Mouse (Mus musculus) T-cell, adult 2 months (primary cell): ENCODE data around the gene Gm20683.
"Not testable (repeated sequence)": the region's sequence is repeated elsewhere in the genome, so short reads cannot be mapped to it uniquely, and the experiment has no call there.

Source experiments
- DNase-seq: peaks from one replicate; pipeline ENCODE4 v3.0.0; 2022; ENCODE audit warnings: low spot score

Gm20683 gene

GRCm38 (mm10) chr17:25827546-25828222, 13.9 kb downstream of the Gm20683 start:
- DNase-seq = no peak

DNA sequence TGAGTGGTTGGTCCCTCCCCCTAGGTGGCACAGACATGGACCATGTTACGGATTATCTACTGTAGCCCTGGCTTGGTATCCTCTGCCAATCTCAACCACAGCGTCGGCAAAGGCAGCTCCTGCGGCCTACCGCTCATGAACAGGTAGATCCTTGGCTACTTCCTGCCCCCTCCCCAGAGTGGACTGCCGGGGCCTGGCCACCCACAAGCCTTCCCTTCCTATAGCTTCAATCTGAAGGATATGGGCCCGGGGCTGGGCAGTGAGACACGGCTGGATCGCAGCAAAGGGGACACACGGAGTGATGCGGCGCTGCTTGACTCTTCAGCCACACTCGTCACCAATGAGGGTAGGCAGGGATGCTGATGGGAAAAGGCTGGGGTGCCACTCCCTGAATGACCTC, 14.6 kb downstream of the Gm20683 start:
- DNase-seq = no peak

DNA sequence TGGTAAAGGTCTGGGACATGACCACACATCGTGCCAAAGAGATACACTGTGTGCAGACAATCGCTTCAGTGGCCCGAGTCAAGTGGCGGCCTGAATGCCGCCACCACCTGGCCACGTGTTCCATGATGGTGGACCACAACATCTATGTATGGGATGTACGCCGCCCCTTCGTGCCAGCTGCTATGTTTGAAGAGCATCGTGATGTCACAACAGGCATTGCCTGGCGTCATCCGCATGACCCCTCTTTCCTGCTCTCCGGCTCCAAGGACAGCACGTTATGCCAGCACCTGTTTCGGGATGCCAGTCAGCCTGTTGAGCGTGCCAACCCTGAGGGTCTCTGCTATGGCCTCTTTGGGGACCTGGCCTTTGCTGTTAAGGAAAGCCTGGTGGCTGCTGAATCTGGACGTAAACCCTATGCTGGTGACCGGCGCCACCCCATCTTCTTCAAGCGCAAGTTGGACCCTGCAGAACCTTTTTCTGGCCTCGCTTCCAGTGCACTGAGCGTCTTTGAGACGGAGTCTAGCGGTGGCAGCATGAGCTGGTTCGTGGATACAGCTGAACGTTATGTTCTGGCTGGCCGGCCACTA, 15.5 kb downstream of the Gm20683 start:
- DNase-seq = no peak

DNA sequence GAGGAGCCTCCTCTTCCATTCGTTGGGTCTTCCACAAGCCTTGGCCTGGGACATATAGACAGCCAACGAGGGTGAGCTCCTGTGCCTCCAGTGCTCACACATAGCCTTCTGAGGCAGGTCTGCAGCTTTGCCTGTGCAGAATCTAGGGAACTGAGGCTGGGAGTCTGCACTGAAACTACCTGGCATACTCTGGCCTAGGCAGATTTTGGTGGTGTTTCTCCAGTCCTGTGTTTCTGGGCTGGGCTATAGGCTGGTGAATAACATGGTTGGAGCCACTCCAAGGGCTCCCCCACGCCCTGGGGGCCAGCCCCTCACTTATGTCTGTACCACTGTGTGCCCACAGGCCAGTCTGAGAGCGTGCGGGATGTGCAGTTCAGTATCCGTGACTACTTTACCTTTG, 16.3 kb downstream of the Gm20683 start:
- no peak for DNase-seq

DNA sequence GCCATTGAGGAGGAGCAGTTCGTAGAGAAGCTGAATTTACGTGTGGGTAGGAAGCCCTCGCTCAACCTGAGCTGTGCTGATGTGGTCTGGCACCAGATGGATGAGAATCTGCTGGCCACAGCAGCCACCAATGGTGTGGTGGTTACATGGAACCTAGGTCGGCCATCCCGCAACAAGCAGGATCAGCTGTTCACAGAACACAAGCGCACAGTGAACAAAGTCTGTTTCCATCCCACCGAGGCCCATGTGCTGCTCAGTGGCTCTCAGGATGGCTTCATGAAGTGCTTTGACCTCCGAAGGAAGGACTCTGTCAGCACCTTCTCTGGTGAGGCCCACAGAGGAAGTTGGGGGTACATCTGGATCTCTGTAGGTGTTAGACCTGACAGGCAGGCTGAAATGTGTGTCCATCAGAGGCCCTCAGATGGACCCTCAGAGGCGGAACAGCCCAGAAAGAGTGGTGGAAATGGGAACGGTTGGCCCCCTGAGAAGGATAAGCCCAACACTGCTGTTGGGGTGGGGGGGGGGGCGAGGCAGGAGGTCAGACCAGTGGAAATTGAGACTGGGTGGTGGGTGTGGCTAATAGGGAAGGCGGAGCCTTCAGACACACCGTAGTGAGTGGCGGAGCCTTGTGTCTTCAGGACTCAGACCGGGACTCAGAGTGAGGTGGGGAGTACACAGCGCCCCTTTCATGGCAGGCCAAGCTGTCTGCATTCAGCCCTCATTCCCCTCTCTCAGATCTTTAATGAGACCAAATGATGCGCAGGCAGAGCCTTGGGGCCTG, 17.0 kb downstream of the Gm20683 start:
- no peak for DNase-seq

GRCm38 (mm10) chr17:25823452-25823851, 18.1 kb downstream of the Gm20683 start, which contains the start of gene Wdr24:
Gene Wdr24 (plus strand): TSS chr17:25823627.
- peak; percentile 82 for DNase-seq

- DNase-seq = no peak
These were observed 22.4 kb downstream of the Gm20683 start for GRCm38 (mm10) chr17:25818851-25819780.

DNA sequence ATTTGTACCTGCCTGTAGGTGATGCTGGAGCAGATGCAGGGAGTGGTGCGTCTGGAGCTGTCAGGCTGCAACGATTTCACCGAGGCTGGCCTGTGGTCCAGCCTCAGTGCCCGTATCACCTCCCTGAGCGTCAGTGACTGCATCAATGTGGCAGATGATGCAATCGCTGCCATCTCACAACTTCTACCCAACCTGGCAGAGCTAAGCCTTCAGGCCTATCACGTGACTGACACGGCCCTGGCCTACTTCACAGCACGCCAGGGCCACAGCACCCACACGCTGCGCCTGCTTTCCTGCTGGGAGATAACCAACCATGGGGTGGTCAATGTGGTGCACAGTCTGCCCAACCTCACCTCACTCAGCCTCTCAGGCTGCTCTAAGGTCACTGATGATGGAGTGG, 23.9 kb downstream of the Gm20683 start:
- DNase-seq = no peak

DNA sequence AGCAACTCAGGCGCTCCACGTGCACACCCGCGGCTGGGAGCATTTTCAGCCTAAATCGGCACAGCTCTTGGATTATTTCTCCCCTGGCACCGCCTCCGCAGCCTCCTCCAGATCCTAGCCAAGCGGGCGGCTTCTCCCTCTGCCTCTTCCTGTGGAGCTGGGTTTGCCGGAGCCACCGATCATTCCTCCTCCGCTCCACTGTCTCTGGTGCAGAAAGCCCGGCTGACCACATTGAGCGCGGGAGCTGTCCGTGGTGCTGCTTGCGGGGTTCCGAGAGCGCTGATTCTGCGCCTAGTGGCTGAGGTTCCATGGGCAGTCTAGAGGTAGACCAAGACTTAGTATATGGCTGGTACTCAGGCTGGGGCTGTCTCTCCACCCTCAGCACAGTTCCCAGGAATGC, 28.1 kb downstream of the Gm20683 start:
- DNase-seq = peak; percentile 69

DNA sequence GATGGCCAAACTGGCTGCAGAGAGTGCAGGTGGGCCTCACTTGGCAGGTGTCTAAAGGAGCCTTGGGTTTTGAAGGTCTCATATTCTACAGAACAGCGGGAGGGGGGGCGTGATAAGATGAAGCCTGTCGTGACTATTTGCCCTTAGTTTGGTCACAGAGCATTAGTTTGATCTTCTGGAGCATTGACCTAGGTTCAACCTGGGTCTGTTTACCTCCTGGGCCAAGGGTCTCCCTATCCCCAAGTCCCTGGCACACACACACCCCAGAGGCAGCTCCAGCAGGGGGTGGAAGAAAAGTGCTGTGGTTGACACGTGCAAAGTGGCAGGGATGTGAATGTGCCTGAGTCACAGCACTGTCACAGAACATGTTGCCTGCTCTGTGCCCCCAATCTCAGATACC, 30.7 kb downstream of the Gm20683 start:
- no peak for DNase-seq

GRCm38 (mm10) chr17:25809606-25810340, 31.8 kb downstream of the Gm20683 start:
- no peak for DNase-seq

DNA sequence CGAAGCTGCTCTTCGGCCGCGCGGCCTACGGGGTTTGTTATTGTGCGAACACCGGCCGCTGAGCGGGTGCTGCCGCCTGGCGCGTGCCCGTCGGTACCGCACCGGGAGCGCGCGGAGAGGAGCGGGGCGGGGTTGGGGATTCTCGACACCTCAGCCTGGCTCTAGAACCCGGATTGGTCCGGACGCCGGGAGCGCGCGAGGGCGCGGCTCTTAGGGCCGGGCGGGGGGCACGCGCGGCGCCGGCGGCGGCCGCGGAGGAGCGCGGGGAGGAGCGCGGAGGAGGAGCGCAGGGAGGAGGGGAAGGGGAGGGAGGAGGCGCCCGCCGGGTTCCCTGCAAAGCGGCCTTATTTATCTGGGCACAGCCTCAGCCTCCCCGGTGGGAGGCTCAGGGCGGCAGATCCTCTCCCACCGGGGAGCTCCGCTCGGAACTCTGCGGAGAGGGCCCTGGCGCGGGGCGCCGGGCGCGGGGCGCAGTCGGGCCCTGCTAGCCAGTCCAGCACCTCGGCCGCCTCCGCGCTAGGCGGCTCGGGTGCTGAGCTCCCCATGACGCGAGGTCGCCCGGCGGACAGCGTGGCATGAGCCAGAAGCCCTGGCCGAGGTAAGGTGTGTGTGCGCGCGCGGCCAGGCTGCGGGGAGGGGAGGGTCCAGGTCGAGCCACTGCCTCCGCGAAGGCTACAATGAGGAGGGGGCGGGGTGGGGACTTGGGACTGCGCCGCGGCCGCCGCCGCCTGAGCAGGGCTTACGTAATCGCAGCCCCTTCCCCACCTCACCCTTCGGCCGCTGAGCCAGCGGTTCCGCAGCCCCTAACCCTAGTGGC, 32.6 kb downstream of the Gm20683 start, which contains the start of gene Fbxl16:
Gene Fbxl16 (plus strand): TSS at position 297 of the 817 bp plus-strand sequence.
- DNase-seq = peak; percentile 23

DNA sequence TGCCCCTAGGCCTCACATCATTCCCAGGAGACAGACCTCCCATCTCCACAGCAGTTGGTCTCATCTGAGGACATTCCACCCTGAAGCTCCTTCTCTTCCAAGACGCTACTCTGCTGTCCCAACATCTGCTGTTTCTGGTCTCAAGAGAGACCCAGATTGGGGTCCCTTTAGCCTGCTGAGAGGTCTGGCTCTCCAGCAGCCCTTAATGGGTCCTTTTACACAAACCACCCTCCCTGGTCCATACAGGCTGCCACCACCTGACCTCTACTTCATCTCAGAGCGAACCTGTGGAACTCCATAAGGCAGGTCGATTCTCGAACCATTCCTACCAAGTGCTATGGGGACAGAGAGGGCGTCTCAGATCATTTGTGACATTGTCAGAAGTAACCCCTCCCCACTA, 33.5 kb downstream of the Gm20683 start:
- DNase-seq = no peak

DNA sequence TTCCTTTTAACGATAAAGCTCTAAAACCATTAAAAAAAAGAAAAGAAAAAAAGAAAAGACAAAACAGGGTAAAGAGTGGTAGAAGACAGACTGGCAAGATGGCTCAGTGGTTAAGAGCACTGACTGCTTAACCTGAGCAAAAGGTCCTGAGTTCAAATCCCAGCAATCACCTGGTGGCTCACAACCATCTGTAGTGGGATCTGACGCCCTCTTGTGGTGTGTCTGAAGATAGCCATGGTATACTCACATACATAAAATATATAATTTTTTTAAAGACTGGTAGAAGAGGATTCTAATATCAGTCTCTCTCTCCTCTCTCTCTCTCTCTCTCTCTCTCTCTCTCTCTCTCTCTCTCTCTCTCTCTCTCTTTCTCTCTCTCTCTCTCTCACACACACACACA, 34.1 kb downstream of the Gm20683 start:
- not testable (repeated sequence) for DNase-seq

GRCm38 (mm10) chr17:25806507-25806906, 35.1 kb downstream of the Gm20683 start:
- DNase-seq = no peak

DNA sequence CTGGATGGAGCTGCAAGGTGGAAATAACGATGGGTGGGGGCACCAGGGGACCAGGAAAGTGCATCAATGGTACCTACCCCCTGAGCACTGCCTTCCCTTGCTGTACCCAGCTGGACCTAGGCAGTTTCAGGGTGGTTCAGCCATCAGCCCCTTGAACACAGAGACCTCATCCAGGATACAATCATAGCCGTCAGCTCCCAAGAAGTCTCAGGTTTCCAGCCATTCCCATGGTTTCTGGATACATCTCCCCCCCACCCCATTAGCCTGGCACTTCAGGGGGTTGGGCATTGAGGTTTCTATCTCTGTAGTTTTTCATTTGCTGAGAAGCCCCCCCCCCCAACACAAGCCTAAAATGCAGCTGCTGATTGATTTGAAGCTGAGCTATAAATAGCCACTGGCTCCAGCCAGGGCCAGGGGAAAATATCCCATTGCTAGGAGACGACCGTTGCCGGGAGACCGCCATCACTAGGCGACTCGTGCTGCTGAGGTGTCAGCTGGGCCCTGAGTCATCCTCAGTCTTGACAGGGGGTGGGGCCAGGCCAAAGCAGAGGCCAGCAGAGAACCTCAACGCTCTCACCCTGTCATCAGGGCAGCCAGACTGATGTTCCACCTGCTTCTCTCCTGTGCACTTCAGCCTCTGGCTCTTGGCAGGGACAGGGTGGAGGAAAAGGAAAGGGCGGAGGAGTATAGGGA, 38.6 kb downstream of the Gm20683 start:
- no peak for DNase-seq

GRCm38 (mm10) chr17:25801029-25801428, 40.5 kb downstream of the Gm20683 start:
- DNase-seq = peak; percentile 82

- peak; percentile 77 for DNase-seq
These were observed 44.6 kb downstream of the Gm20683 start, which contains the start of gene Metrn for GRCm38 (mm10) chr17:25796951-25797369. Gene Metrn (minus strand): TSS chr17:25797136.

- DNase-seq = no peak
These were observed 45.3 kb downstream of the Gm20683 start for GRCm38 (mm10) chr17:25796211-25796771.
